Mouse (Mus musculus) heart, adult 2 months (tissue): Measurements from ENCODE around the gene Dcun1d4. TPM values are rescaled to one million over a fixed set of nuclear protein-coding genes. Genes with fewer than 3 reads are reported as not detected.

ENCODE experiments used
- DNase-seq, 2 experiments: peaks; one replicate each; pipeline ENCODE4 v3.0.0; 2021
- H3K27ac ChIP-seq: fragments of 200-600 bp; 2 replicates; pipeline ENCODE4 v1.8.1; 2022
- H3K27me3 ChIP-seq: fragments of 200-500 bp; 2 replicates; pipeline ENCODE4 v1.6.1; 2012; ENCODE audit warnings: mild to moderate bottlenecking, low read length, inconsistent platforms, mixed read lengths; ENCODE audit not compliant: control insufficient read depth, insufficient read depth
- H3K36me3 ChIP-seq: fragments of 200-500 bp; 2 replicates; pipeline ENCODE4 v1.6.1; 2012; ENCODE audit warnings: low read length, inconsistent platforms; ENCODE audit not compliant: control insufficient read depth, insufficient read depth
- H3K4me1 ChIP-seq: fragments of 200-500 bp; 2 replicates; pipeline ENCODE4 v1.6.1; 2011; ENCODE audit warnings: low read length; ENCODE audit not compliant: control insufficient read depth, insufficient read depth
- H3K4me3 ChIP-seq: fragments of 200-600 bp; 2 replicates; pipeline ENCODE4 v1.8.1; 2022
- H3K79me2 ChIP-seq: fragments of 200-500 bp; replicated peaks from 2 replicates; pipeline ENCODE4 v1.6.1; 2012; ENCODE audit warnings: mild to moderate bottlenecking, inconsistent platforms, low read length, moderate library complexity, mixed read lengths; ENCODE audit not compliant: control insufficient read depth, insufficient read depth
- H3K9ac ChIP-seq: fragments of 200-500 bp; 2 replicates; pipeline ENCODE4 v1.6.1; 2012; ENCODE audit warnings: low read depth, mild to moderate bottlenecking, control low read depth, inconsistent platforms, low read length, mixed read lengths
- CTCF ChIP-seq: fragments of 200-600 bp; IDR thresholded peaks from 2 replicates; pipeline ENCODE4 v1.8.1; 2022; ENCODE audit warnings: antibody characterized with exemption, mild to moderate bottlenecking, moderate library complexity
- EP300 ChIP-seq: fragments of 200-500 bp; IDR thresholded peaks from 2 replicates; pipeline ENCODE4 v1.6.1; 2011; ENCODE audit warnings: low read depth, low read length, control low read depth; ENCODE audit not compliant: insufficient read depth
- POLR2A ChIP-seq: fragments of 200-500 bp; IDR thresholded peaks from 2 replicates; pipeline ENCODE4 v1.6.1; 2011; ENCODE audit warnings: mild to moderate bottlenecking, low read depth, low read length, control low read depth; ENCODE audit not compliant: insufficient read depth
- WGBS: fragments of 180-500 bp; shearing (Covaris S2); methylation state at CpG from one replicate; pipeline ENCODE4 v1.1.7; 2018; 5-methylcytosine and 5-hydroxymethylcytosine counted together
- intact Hi-C: fragments of 180-260 bp; cut with DNase I; formaldehyde crosslinking; loops from one replicate; pipeline ENCODE4 v1.15.1; 2025
- polyA plus RNA-seq: library from polyadenylated mRNA; depleted of rRNA; stranded (reverse); fragments of >200 nt; gene quantifications from 2 replicates; pipeline ENCODE4 v1.2.3, GENCODE M21; 2012
- total RNA-seq, 2 experiments: library from RNA; stranded (reverse); gene quantifications; 2 replicates each; pipeline ENCODE4 v1.2.3; 2021

Gene Dcun1d4
- total and polyA plus RNA-seq, 3 experiments: 4.7 to 17.4 (median 17.2) TPM

- Histone ChIP-seq H3K27me3 (no peaks in the 10 kb centered on the region), H3K4me3 (no peak overlapping the region), H3K27ac (no peak overlapping the region), H3K9ac (no peak overlapping the region), H3K36me3 (no peaks in the 10 kb centered on the region), H3K4me1 (no peaks in the 10 kb centered on the region), H3K79me2 (no peaks in the 10 kb centered on the region)
- no peak for DNase-seq
- intact Hi-C loops: loop anchor here (10.0 kb wide), 1 partner anchor 569 kb away; the partner anchor contains the start of gene Slain2
- 81% methylated on average over 5 of the region's 5 CpGs for WGBS
- TF ChIP-seq EP300 (no peak), POLR2A (no peak), CTCF (no peak)
Observed at GRCm38 (mm10) chr5:73484016-73484615, 3.3 kb downstream of the Dcun1d4 start.

DNA sequence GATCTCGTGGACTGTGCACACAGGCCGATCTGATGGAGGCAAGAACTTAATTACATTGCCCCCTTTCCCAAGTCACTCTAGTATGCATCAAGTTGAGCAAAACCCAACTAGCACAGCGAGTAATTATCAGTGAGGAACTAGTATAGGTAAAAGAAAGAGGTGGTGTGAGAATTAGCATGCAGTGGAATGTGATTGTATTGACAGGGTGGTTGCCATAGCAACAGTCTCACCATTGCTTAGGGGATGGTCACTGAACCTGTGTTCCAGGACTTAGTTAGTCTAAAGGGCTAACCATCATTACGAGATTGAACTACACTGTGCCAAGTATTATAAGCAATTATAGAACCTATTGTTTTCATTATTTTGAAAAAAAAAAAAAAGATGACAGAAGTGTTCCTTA is 5.7 kb downstream of the Dcun1d4 start:
- H3K79me2 ChIP-seq: no peaks in the 10 kb centered on the region
- peaks cover 2% of the 10 kb centered on the region; the same call in 1 of the 2 replicates for H3K4me1 ChIP-seq
- no peak for DNase-seq
- no peaks in the 10 kb centered on the region for H3K36me3 ChIP-seq
- TF ChIP-seq CTCF (no peak), EP300 (no peak), POLR2A (no peak)
- intact Hi-C loops: loop anchor here (10.0 kb wide), 1 partner anchor 572 kb away; the partner anchor contains the start of gene Slain2
- H3K4me3 ChIP-seq: no peak overlapping the region
- no peak overlapping the region for H3K9ac ChIP-seq
- H3K27ac ChIP-seq: no peak overlapping the region
- no peaks in the 10 kb centered on the region for H3K27me3 ChIP-seq
- 53% methylated on average over 4 of the region's 4 CpGs for WGBS

- TF ChIP-seq POLR2A (no peak), CTCF (no peak), EP300 (no peak)
- no peaks in the 10 kb centered on the region for H3K27me3 ChIP-seq
- no peak for DNase-seq
- peak overlapping the region; percentile 36 for H3K9ac ChIP-seq
- H3K79me2 ChIP-seq: no peaks in the 10 kb centered on the region
- H3K4me3 ChIP-seq: peak overlapping the region; percentile 66
- intact Hi-C loops: loop anchor here (5.0 to 10.0 kb wide), 3 partner anchors 147 to 575 kb away; partner anchors contain the start of genes Ociad1 and Slain2
- peak overlapping the region; percentile 68 for H3K27ac ChIP-seq
- H3K4me1 ChIP-seq: peaks cover 2% of the 10 kb centered on the region; the same call in 1 of the 2 replicates
- WGBS: 6% methylated on average over 14 of the region's 14 CpGs
- H3K36me3 ChIP-seq: no peaks in the 10 kb centered on the region
Observed at GRCm38 (mm10) chr5:73489915-73490314, 9.1 kb downstream of the Dcun1d4 start.

DNA sequence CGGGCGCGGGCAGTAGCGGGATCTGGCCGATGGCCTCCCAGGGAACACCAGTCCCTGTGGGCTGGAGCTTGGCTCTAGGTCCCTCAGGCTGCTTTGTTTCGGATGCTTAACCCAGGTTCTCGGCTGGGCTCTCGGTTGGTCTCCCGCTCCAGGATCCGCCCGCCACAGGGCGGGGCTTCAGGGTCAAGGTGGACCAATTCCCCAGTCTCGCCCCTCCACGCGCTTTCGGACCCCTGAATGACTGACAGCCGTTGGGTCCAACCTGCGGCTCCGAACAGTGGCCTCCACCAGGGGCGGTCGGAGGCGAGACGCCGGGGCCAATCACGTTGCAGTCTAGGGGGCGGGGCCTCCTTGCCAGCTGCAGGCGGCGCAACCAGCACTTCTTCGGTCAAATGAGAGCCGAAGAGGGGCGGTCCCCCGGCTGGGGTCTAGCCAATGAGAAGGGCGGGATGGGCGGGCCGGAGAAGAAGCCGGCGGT is 9.8 kb downstream of the Dcun1d4 start:
- intact Hi-C loops: loop anchor here (5.0 to 10.0 kb wide), 2 partner anchors 147 to 196 kb away; partner anchors contain the start of gene Ociad1
- under 1% methylated on average over 37 of the region's 37 CpGs for WGBS
- H3K27me3 ChIP-seq: no peaks in the 10 kb centered on the region
- H3K4me3 ChIP-seq: peak overlapping the region; percentile 95
- TF ChIP-seq POLR2A (peak; percentile 91), EP300 (peak; percentile 51; the same call in 1 of the 2 replicates), CTCF (peak; percentile 58)
- no peaks in the 10 kb centered on the region for H3K36me3 ChIP-seq
- H3K79me2 ChIP-seq: no peaks in the 10 kb centered on the region
- peak overlapping the region; percentile 36 for H3K9ac ChIP-seq
- peak; percentile 98 to 100 for DNase-seq
- H3K27ac ChIP-seq: peak overlapping the region; percentile 80
- peaks cover 2% of the 10 kb centered on the region; the same call in 1 of the 2 replicates for H3K4me1 ChIP-seq

- Histone ChIP-seq H3K9ac (peak overlapping the region; percentile 84), H3K36me3 (no peaks in the 10 kb centered on the region), H3K4me1 (peaks cover 2% of the 10 kb centered on the region; the same call in 1 of the 2 replicates), H3K27me3 (no peaks in the 10 kb centered on the region), H3K27ac (peak overlapping the region; percentile 80), H3K79me2 (no peaks in the 10 kb centered on the region), H3K4me3 (peak overlapping the region; percentile 95)
- intact Hi-C loops: loop anchor here (5.0 to 10.0 kb wide), 2 partner anchors 146 to 196 kb away; partner anchors contain the start of gene Ociad1
- TF ChIP-seq POLR2A: peak; percentile 57; the same call in 1 of the 2 replicates
- TF ChIP-seq EP300: no peak
- peak; percentile 29; the same call in 1 of the 2 replicates for TF ChIP-seq CTCF
- DNase-seq: peak in 1 of 2 experiments; percentile 36
- 1% methylated on average over 67 of the region's 70 CpGs for WGBS
Observed at GRCm38 (mm10) chr5:73491074-73491836, 10.5 kb downstream of the Dcun1d4 start.
